Mouse (Mus musculus) right cerebral cortex, adult 2 months (tissue): ENCODE data around the gene Prdm5.
A peak's percentile ranks its signal among the peaks of the same experiment; 100 is the strongest.

Source experiments
- DNase-seq, 2 experiments: peaks; one replicate each; pipeline ENCODE4 v3.0.0; 2021 to 2022; ENCODE audit warnings: low spot score in 2 of 2

Prdm5 gene

GRCm38 (mm10) chr6:65831443-65831842 is 52.7 kb downstream of the Prdm5 start:
- no peak for DNase-seq

- DNase-seq, result no peak
These were observed 55.2 kb downstream of the Prdm5 start for GRCm38 (mm10) chr6:65834013-65834412.

GRCm38 (mm10) chr6:65842579-65842978 is 63.8 kb downstream of the Prdm5 start:
- DNase-seq, result no peak

GRCm38 (mm10) chr6:65849127-65849526 is 70.3 kb downstream of the Prdm5 start:
- DNase-seq, result no peak

GRCm38 (mm10) chr6:65849687-65850086 is 70.9 kb downstream of the Prdm5 start:
- no peak for DNase-seq

- DNase-seq, result no peak
These were observed 71.4 kb downstream of the Prdm5 start for GRCm38 (mm10) chr6:65850221-65850620.

GRCm38 (mm10) chr6:65854020-65854419 is 75.2 kb downstream of the Prdm5 start:
- no peak for DNase-seq

GRCm38 (mm10) chr6:65854585-65854984 is 75.8 kb downstream of the Prdm5 start:
- no peak for DNase-seq

- no peak for DNase-seq
These were observed 81.8 kb downstream of the Prdm5 start for GRCm38 (mm10) chr6:65860609-65861008.

- DNase-seq, result no peak
These were observed 84.0 kb downstream of the Prdm5 start for GRCm38 (mm10) chr6:65862836-65863235.

GRCm38 (mm10) chr6:65864233-65864632 is 85.4 kb downstream of the Prdm5 start:
- DNase-seq, result no peak

GRCm38 (mm10) chr6:65864919-65865318 is 86.1 kb downstream of the Prdm5 start:
- no peak for DNase-seq

- DNase-seq, result no peak
These were observed 87.1 kb downstream of the Prdm5 start for GRCm38 (mm10) chr6:65865861-65866260.

- no peak for DNase-seq
These were observed 93.0 kb downstream of the Prdm5 start for GRCm38 (mm10) chr6:65871754-65872278.

- DNase-seq, result no peak
These were observed 99.5 kb downstream of the Prdm5 start for GRCm38 (mm10) chr6:65878300-65878699.

- no peak for DNase-seq
These were observed 110.0 kb downstream of the Prdm5 start for GRCm38 (mm10) chr6:65888835-65889234.

GRCm38 (mm10) chr6:65892045-65892660 is 113.4 kb downstream of the Prdm5 start:
- DNase-seq, result no peak

- DNase-seq, result no peak
These were observed 127.9 kb downstream of the Prdm5 start for GRCm38 (mm10) chr6:65906657-65907182.

GRCm38 (mm10) chr6:65915421-65915820 is 136.6 kb downstream of the Prdm5 start:
- DNase-seq, result peak in 1 of 2 experiments; percentile 2

GRCm38 (mm10) chr6:65921703-65922102 is 142.9 kb downstream of the Prdm5 start:
- DNase-seq, result no peak

- DNase-seq, result no peak
These were observed 144.8 kb downstream of the Prdm5 start for GRCm38 (mm10) chr6:65923501-65924084.

- DNase-seq, result no peak
These were observed 147.0 kb downstream of the Prdm5 start for GRCm38 (mm10) chr6:65925737-65926333.

GRCm38 (mm10) chr6:65930523-65930922 is 151.7 kb downstream of the Prdm5 start:
- no peak for DNase-seq
